Mouse (Mus musculus) CH12.LX (cell line): ENCODE measurements at regions not wholly inside any gene's neighbourhood (a gene's known extent, or its start where the extent isn't known, plus 50 kb on each side); places are given as distances from the start of the nearest gene placed in this dataset.

Source experiments
- BHLHE40 ChIP-seq: IDR thresholded peaks from 2 replicates; pipeline ENCODE4 v1.6.1; 2011; ENCODE audit warnings: mild to moderate bottlenecking, low read depth, low read length, improper control_type of control experiment
- CHD2 ChIP-seq: IDR thresholded peaks from 2 replicates; pipeline ENCODE4 v1.6.1; 2011; ENCODE audit warnings: low read length, improper control_type of control experiment
- CTCF ChIP-seq, 2 experiments: IDR thresholded peaks in 1 of 2; conservative IDR thresholded peaks in 1 of 2; 2 replicates each; pipeline ENCODE4 v1.5.1; 2011 to 2012; ENCODE audit warnings: low read depth in 2 of 2, low read length in 2 of 2, improper control_type of control experiment in 1 of 2, inconsistent platforms in 1 of 2, mild to moderate bottlenecking in 1 of 2, moderate library complexity in 1 of 2
- E2F4 ChIP-seq: IDR thresholded peaks from 2 replicates; pipeline ENCODE4 v1.6.1; 2011; ENCODE audit warnings: low read depth, low read length, improper control_type of control experiment; ENCODE audit not compliant: insufficient replicate concordance
- ELF1 ChIP-seq: IDR thresholded peaks from 2 replicates; pipeline ENCODE4 v1.6.1; 2014; ENCODE audit warnings: low read depth, mild to moderate bottlenecking, inconsistent platforms, low read length, improper control_type of control experiment
- EP300 ChIP-seq: IDR thresholded peaks from 2 replicates; pipeline ENCODE4 v1.6.1; 2011; ENCODE audit warnings: low read length, improper control_type of control experiment
- MAFK ChIP-seq: IDR thresholded peaks from 2 replicates; pipeline ENCODE4 v1.6.1; 2011; ENCODE audit warnings: low read length, improper control_type of control experiment; ENCODE audit not compliant: insufficient replicate concordance
- NELFE ChIP-seq: IDR thresholded peaks from 2 replicates; pipeline ENCODE4 v1.6.1; 2011; ENCODE audit warnings: low read depth, low read length, improper control_type of control experiment
- POLR2A ChIP-seq: IDR thresholded peaks from 2 replicates; pipeline ENCODE4 v1.6.1; 2011; ENCODE audit warnings: low read depth, mild to moderate bottlenecking, improper control_type of control experiment, low read length
- POLR2AphosphoS2 ChIP-seq: IDR thresholded peaks from 2 replicates; pipeline ENCODE4 v1.6.1; 2011; ENCODE audit warnings: low read depth, low read length, improper control_type of control experiment
- ZKSCAN1 ChIP-seq: IDR thresholded peaks from 2 replicates; pipeline ENCODE4 v1.6.1; 2012; ENCODE audit warnings: low read depth, inconsistent platforms, low read length, improper control_type of control experiment, borderline replicate concordance

DNA sequence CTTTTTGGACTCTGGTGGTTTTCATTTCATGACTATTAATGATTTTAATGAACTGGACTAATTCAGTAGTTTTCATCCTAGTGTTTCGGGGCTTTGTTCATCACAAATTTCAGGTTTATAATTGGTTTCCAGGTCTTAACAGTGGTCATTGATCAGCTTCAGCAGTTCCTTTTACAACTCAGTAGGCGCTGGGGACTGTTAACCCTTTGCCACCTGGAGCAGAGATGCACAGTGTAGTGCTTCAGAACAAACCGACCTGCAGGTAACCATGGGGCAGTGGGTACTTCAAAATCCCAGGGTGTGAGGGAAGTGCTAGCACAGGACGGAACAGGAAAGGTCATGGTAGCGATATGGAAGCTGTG, 180.1 kb upstream of the Mpped2 start:
- TF ChIP-seq ZKSCAN1, result no peak
- no peak for TF ChIP-seq E2F4
- TF ChIP-seq ELF1, result no peak
- TF ChIP-seq CHD2, result no peak
- no peak for TF ChIP-seq CTCF (conservative IDR thresholded peaks at IDR 0.05 in 1 of 2, IDR thresholded peaks at IDR 0.05 in 1 of 2; ENCODE audit: low read depth in 2 of 2, low read length in 2 of 2)
- TF ChIP-seq EP300, result no peak
- no peak for TF ChIP-seq BHLHE40
- TF ChIP-seq NELFE, result no peak
- no peak for TF ChIP-seq MAFK
- TF ChIP-seq POLR2AphosphoS2, result no peak
- TF ChIP-seq POLR2A, result no peak
